ENCODE assay signal across 10 mouse cellular contexts in the genomic region with DNA sequence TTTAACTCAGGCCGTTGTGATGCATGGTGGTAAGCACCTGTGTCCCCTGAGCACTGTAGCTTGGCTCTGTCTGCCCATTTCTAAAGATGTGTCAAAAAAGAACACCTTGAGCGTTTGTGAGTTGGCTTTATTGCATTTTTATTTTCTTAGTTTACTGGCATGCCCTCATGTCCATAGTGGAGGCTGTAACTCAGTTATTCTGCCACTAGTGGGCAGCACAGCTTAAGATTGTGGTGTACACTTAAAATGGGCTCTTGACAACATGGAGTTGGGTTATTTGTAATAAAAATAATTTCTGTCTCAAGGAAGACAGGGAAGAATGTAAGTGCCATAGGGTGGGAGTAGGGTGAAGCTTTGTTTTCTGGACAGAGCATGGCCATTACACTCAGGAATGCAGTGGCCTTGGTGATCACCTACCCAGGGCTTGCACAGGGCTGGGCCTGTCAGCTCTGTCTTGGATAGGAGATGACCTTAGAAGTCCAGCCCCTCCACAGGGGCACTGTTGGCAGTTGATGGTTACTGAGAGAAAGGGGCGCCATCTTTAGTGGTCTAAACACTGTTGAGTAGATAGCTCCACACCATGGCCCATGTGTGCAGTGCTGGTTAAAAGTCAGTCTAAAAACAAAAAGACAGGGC. TPM values are rescaled to one million over a fixed set of nuclear protein-coding genes. Genes with fewer than 3 reads are reported as not detected.
DNase-seq lines count a peak whose midpoint lies in the region; ATAC-seq lines count a peak whose summit lies in the region.
"Had no signal": no experiment of that assay in that cellular context is flagged by ENCODE, and none has a peak within 500 bp of the region (broad histone marks: within the 10 kb centered on the region; RNA-seq: fewer than 3 reads in every experiment).

No protein-coding gene starts in this region.

- no peak overlapping the region for H3K9ac ChIP-seq in midbrain, embryonic 14.5 days (replicated peaks; ENCODE audit: low read length)
- no peak overlapping the region for H3K9ac ChIP-seq in embryonic facial prominence, embryonic 11.5 days (replicated peaks; ENCODE audit: low read length)
- no peak overlapping the region for H3K9ac ChIP-seq in kidney, embryonic 14.5 days (ENCODE audit: low read depth, low read length)
- H3K9ac ChIP-seq: heart, embryonic 13.5 days; neural tube, embryonic 12.5 days had no signal

- H3K4me2 ChIP-seq in midbrain, embryonic 14.5 days (ENCODE audit: low read length) = no peak overlapping the region
- H3K4me2 ChIP-seq in embryonic facial prominence, embryonic 11.5 days (ENCODE audit: low read depth, low read length) = no peak overlapping the region
- H3K4me2 ChIP-seq in kidney, embryonic 14.5 days (replicated peaks; ENCODE audit: low read depth, low read length) = no peak overlapping the region
- H3K4me2 ChIP-seq: heart, embryonic 13.5 days; neural tube, embryonic 12.5 days had no signal

- no peaks in the 10 kb centered on the region for H3K9me3 ChIP-seq in midbrain, embryonic 14.5 days (ENCODE audit: control insufficient read depth, low read length)
- no peaks in the 10 kb centered on the region for H3K9me3 ChIP-seq in midbrain, embryonic 10.5 days (replicated peaks)
- no peaks in the 10 kb centered on the region for H3K9me3 ChIP-seq in embryonic facial prominence, embryonic 11.5 days (replicated peaks; ENCODE audit: control insufficient read depth, low read length)
- no peaks in the 10 kb centered on the region for H3K9me3 ChIP-seq in kidney, embryonic 14.5 days (ENCODE audit: control insufficient read depth, low read length)
- H3K9me3 ChIP-seq: heart, embryonic 13.5 days; neural tube, embryonic 12.5 days had no signal

- H3K27me3 ChIP-seq in midbrain, embryonic 14.5 days (ENCODE audit: control insufficient read depth, insufficient read depth, low read length) = no peaks in the 10 kb centered on the region
- H3K27me3 ChIP-seq in midbrain, embryonic 10.5 days (ENCODE audit: low read depth, poor library complexity, severe bottlenecking) = no peaks in the 10 kb centered on the region
- H3K27me3 ChIP-seq in embryonic facial prominence, embryonic 11.5 days (ENCODE audit: control insufficient read depth, insufficient read depth, low read length) = no peaks in the 10 kb centered on the region
- H3K27me3 ChIP-seq in kidney, embryonic 14.5 days (ENCODE audit: control insufficient read depth, insufficient read depth, low read length) = no peaks in the 10 kb centered on the region
- H3K27me3 ChIP-seq: heart, embryonic 13.5 days; neural tube, embryonic 12.5 days had no signal

- DNase-seq in midbrain, embryonic 14.5 days = peak; percentile 81
- no peak for DNase-seq in midbrain, embryonic 10.5 days (ENCODE audit: low spot score)
- DNase-seq in MEL-GATA-1-ER (ENCODE audit: extremely low read depth, low read depth) = peak; percentile 28
- DNase-seq in adrenal gland, postnatal 36 days = peak; percentile 61 to 64
- peak; percentile 78 for DNase-seq in embryonic facial prominence, embryonic 11.5 days (ENCODE audit: low spot score)
- no peak for DNase-seq in right cerebral cortex, postnatal 36 days (ENCODE audit: low spot score in 2 of 2)

- WGBS in midbrain, embryonic 14.5 days = 96% methylated on average over 3 of the region's 3 CpGs
- WGBS in midbrain, embryonic 10.5 days = 91% methylated on average over 3 of the region's 3 CpGs
- WGBS in embryonic facial prominence, embryonic 11.5 days = 92% methylated on average over 3 of the region's 3 CpGs
- 88% methylated on average over 3 of the region's 3 CpGs for WGBS in kidney, embryonic 14.5 days

- no peak overlapping the region for H3K4me3 ChIP-seq in midbrain, embryonic 14.5 days (replicated peaks; ENCODE audit: low read depth, low read length)
- H3K4me3 ChIP-seq in midbrain, embryonic 10.5 days = no peak overlapping the region
- no peak overlapping the region for H3K4me3 ChIP-seq in embryonic facial prominence, embryonic 11.5 days (ENCODE audit: low read depth, low read length)
- H3K4me3 ChIP-seq in kidney, embryonic 14.5 days (ENCODE audit: low read length) = no peak overlapping the region
- H3K4me3 ChIP-seq: heart, embryonic 13.5 days; neural tube, embryonic 12.5 days had no signal

- ATAC-seq in midbrain, embryonic 14.5 days (ENCODE audit: low FRiP score, low TSS enrichment) = no peak
- no peak for ATAC-seq in embryonic facial prominence, embryonic 11.5 days (replicated peaks; ENCODE audit: insufficient number of reproducible peaks, low FRiP score, low TSS enrichment, low read depth)
- ATAC-seq in kidney, embryonic 14.5 days (ENCODE audit: low FRiP score, low TSS enrichment) = 0 out of 2 replicates have a peak, but pooled peaks have one; percentile 28
- peak; percentile 75 for ATAC-seq in megakaryocyte-erythroid progenitor cell, adult 5-6 weeks (replicated peaks; ENCODE audit: low FRiP score, low TSS enrichment, poor library complexity, severe bottlenecking)

- peaks cover 92% of the 10 kb centered on the region for H3K36me3 ChIP-seq in midbrain, embryonic 14.5 days (ENCODE audit: control insufficient read depth, insufficient read depth, low read length)
- peaks cover 99% of the 10 kb centered on the region for H3K36me3 ChIP-seq in midbrain, embryonic 10.5 days
- peaks cover 14% of the 10 kb centered on the region for H3K36me3 ChIP-seq in embryonic facial prominence, embryonic 11.5 days (replicated peaks; ENCODE audit: control insufficient read depth, insufficient read depth, low read depth, low read length)
- peaks cover 90% of the 10 kb centered on the region for H3K36me3 ChIP-seq in kidney, embryonic 14.5 days (ENCODE audit: control insufficient read depth, insufficient read depth, low read length)

- no peak overlapping the region for H3K27ac ChIP-seq in midbrain, embryonic 14.5 days (replicated peaks; ENCODE audit: low read depth, low read length)
- no peak overlapping the region for H3K27ac ChIP-seq in midbrain, embryonic 10.5 days (replicated peaks)
- H3K27ac ChIP-seq in embryonic facial prominence, embryonic 11.5 days (replicated peaks; ENCODE audit: low read depth, low read length) = no peak overlapping the region
- H3K27ac ChIP-seq in kidney, embryonic 14.5 days (ENCODE audit: low read depth, low read length) = no peak overlapping the region
- H3K27ac ChIP-seq: heart, embryonic 13.5 days; neural tube, embryonic 12.5 days had no signal

- H3K4me1 ChIP-seq in midbrain, embryonic 14.5 days (ENCODE audit: control insufficient read depth, insufficient read depth, low read length) = no peaks in the 10 kb centered on the region
- no peaks in the 10 kb centered on the region for H3K4me1 ChIP-seq in midbrain, embryonic 10.5 days
- H3K4me1 ChIP-seq in embryonic facial prominence, embryonic 11.5 days (ENCODE audit: control insufficient read depth, insufficient read depth, low read length) = no peaks in the 10 kb centered on the region
- no peaks in the 10 kb centered on the region for H3K4me1 ChIP-seq in kidney, embryonic 14.5 days (ENCODE audit: control insufficient read depth, insufficient read depth, low read length)
- H3K4me1 ChIP-seq: heart, embryonic 13.5 days; neural tube, embryonic 12.5 days had no signal

RNA-seq across cellular contexts. Expression of a gene that starts 27.4 kb away (rescaled TPM):
- polyA plus RNA-seq in midbrain, embryonic 14.5 days (2014; fragmentation: Nextera tagmentation; extraction: Ambion mirVana) = 5.1 and 5.6 TPM in 2 replicates
- 0.84 and 1.3 TPM in 2 replicates for polyA plus RNA-seq in midbrain, embryonic 10.5 days (2016; fragmentation: Nextera tagmentation; extraction: Ambion mirVana)
- 10 to 100 TPM in 1 of 2 experiments, under 1 TPM in 1; 0.66 to 16.8 TPM for total RNA-seq in adrenal gland, postnatal 36 days (2021)
- polyA plus RNA-seq in embryonic facial prominence, embryonic 11.5 days (2014; fragmentation: Nextera tagmentation; extraction: Ambion mirVana) = 0.93 and 1.5 TPM in 2 replicates
- polyA plus RNA-seq in kidney, embryonic 14.5 days (2014; fragmentation: Nextera tagmentation; extraction: Ambion mirVana) = 0.88 and 1.0 TPM in 2 replicates
- not detected in 2 replicates for total RNA-seq in megakaryocyte-erythroid progenitor cell, adult 5-6 weeks (2014; fragmentation: Nextera tagmentation)
- not detected in 2 replicates for total RNA-seq in megakaryocyte-erythroid progenitor cell, adult 5-6 weeks (2017)

Comparison
In these comparisons a context has a peak if more than half of its experiments do, and no peak if none do; other contexts are left out.
1. DNase-seq: peak in midbrain, embryonic 14.5 days (single experiment), MEL-GATA-1-ER (single experiment), adrenal gland, postnatal 36 days (2 of 2) and embryonic facial prominence, embryonic 11.5 days (single experiment); none in midbrain, embryonic 10.5 days (single experiment) and right cerebral cortex, postnatal 36 days (0 of 2).
2. ATAC-seq: peak in kidney, embryonic 14.5 days (single experiment) and megakaryocyte-erythroid progenitor cell, adult 5-6 weeks (single experiment); none in midbrain, embryonic 14.5 days (single experiment) and embryonic facial prominence, embryonic 11.5 days (single experiment).